28 mouse cellular contexts compared by ENCODE assay signal in genomic region chr13:34079801-34080200, GRCm38 (mm10). TPM values are rescaled to one million over a fixed set of nuclear protein-coding genes. Genes with fewer than 3 reads are reported as not detected.
A peak's percentile ranks its signal among the peaks of the same experiment; 100 is the strongest.
DNase-seq lines count a peak whose midpoint lies in the region; ATAC-seq and TF ChIP-seq lines count a peak whose summit lies in the region.
"Had no signal": no experiment of that assay in that cellular context is flagged by ENCODE, and none has a peak within 500 bp of the region (broad histone marks: within the 10 kb centered on the region; RNA-seq: fewer than 3 reads in every experiment).

No protein-coding gene starts in this region.

- H3K9me3 ChIP-seq in liver, postnatal 0 days (ENCODE audit: low read length) = no peaks in the 10 kb centered on the region
- H3K9me3 ChIP-seq in liver, embryonic 12.5 days (replicated peaks) = no peaks in the 10 kb centered on the region
- H3K9me3 ChIP-seq: forebrain, embryonic 13.5 days; hindbrain, embryonic 13.5 days; kidney, embryonic 15.5 days; liver, embryonic 15.5 days; lung, embryonic 15.5 days; midbrain, embryonic 12.5 days; neural tube, embryonic 13.5 days had no signal

- no peak overlapping the region for H3K9ac ChIP-seq in liver, postnatal 0 days (replicated peaks)
- no peak overlapping the region for H3K9ac ChIP-seq in liver, embryonic 12.5 days
- H3K9ac ChIP-seq: forebrain, embryonic 13.5 days; hindbrain, embryonic 13.5 days; kidney, embryonic 15.5 days; liver, embryonic 15.5 days; lung, embryonic 15.5 days; midbrain, embryonic 12.5 days; neural tube, embryonic 13.5 days had no signal

- peak; percentile 26 for DNase-seq in adrenal gland, postnatal 14 days
- DNase-seq in adrenal gland, adult 8-10 months = no peak
- peak; percentile 35 for DNase-seq in liver, postnatal 0 days
- DNase-seq in NIH3T3 (ENCODE audit: low read depth) = peak; percentile 63
- no peak for DNase-seq in layer of hippocampus, adult 18-20 months (ENCODE audit: low spot score in 2 of 2)
- no peak for DNase-seq in B cell, adult 2 months
- DNase-seq: cerebellum, adult 2 months; cerebellum, postnatal 14 days; gastrocnemius, postnatal 25 days; heart, adult 18-20 months; heart, postnatal 4 days; kidney, adult 11 months; kidney, postnatal 25 days; layer of hippocampus, postnatal 36 days; left cerebral cortex, postnatal 4 days; thymus, postnatal 25 days had no signal

- peak; percentile 64 for TF ChIP-seq EP300 in liver, postnatal 0 days (IDR thresholded peaks at IDR 0.05; ENCODE audit: low read depth)

- no peak overlapping the region for H3K4me3 ChIP-seq in liver, postnatal 0 days (ENCODE audit: low read depth, low read length)
- H3K4me3 ChIP-seq in liver, embryonic 12.5 days = no peak overlapping the region
- H3K4me3 ChIP-seq: forebrain, embryonic 13.5 days; hindbrain, embryonic 13.5 days; kidney, embryonic 15.5 days; layer of hippocampus, adult 2 months; liver, embryonic 15.5 days; lung, embryonic 15.5 days; midbrain, embryonic 12.5 days; neural tube, embryonic 13.5 days had no signal

- no peak overlapping the region for H3K4me2 ChIP-seq in liver, postnatal 0 days (ENCODE audit: low read depth, low read length)
- H3K4me2 ChIP-seq in liver, embryonic 12.5 days = no peak overlapping the region
- H3K4me2 ChIP-seq: forebrain, embryonic 13.5 days; heart, embryonic 11.5 days; hindbrain, embryonic 13.5 days; kidney, embryonic 15.5 days; liver, embryonic 15.5 days; lung, embryonic 15.5 days; midbrain, embryonic 12.5 days; neural tube, embryonic 13.5 days had no signal

- H3K36me3 ChIP-seq in liver, postnatal 0 days (replicated peaks; ENCODE audit: insufficient read depth, low read length) = peaks cover 7% of the 10 kb centered on the region; the same call in 1 of the 2 replicates
- peaks cover 13% of the 10 kb centered on the region for H3K36me3 ChIP-seq in liver, embryonic 12.5 days
- H3K36me3 ChIP-seq: lung, embryonic 15.5 days had no signal

- WGBS in liver, postnatal 0 days (ENCODE audit: insufficient replicate concordance) = 57% methylated on average over 3 of the region's 3 CpGs
- 75% methylated on average over 3 of the region's 3 CpGs for WGBS in liver, embryonic 12.5 days (ENCODE audit: insufficient replicate concordance)

- peak; percentile 72 for ATAC-seq in liver, postnatal 0 days
- ATAC-seq in liver, embryonic 12.5 days = no peak
- ATAC-seq: CD4-positive, CD25-positive, alpha-beta regulatory T cell, adult 4 months; forebrain, embryonic 13.5 days had no signal

- no peak for TF ChIP-seq CTCF in liver, postnatal 0 days (IDR thresholded peaks at IDR 0.05; ENCODE audit: low read depth)

- H3K4me1 ChIP-seq in liver, postnatal 0 days (ENCODE audit: insufficient read depth) = peaks cover 28% of the 10 kb centered on the region
- H3K4me1 ChIP-seq in liver, embryonic 12.5 days = peaks cover 21% of the 10 kb centered on the region

- H3K27ac ChIP-seq in liver, postnatal 0 days (ENCODE audit: low read depth) = peak overlapping the region; percentile 60; the same call in 1 of the 2 replicates
- no peak overlapping the region for H3K27ac ChIP-seq in liver, embryonic 12.5 days
- H3K27ac ChIP-seq: forebrain, embryonic 13.5 days; hindbrain, embryonic 13.5 days; kidney, embryonic 15.5 days; liver, embryonic 15.5 days; lung, embryonic 15.5 days; midbrain, embryonic 12.5 days; neural tube, embryonic 13.5 days had no signal

- H3K27me3 ChIP-seq in liver, postnatal 0 days (ENCODE audit: insufficient read depth, low read length) = no peaks in the 10 kb centered on the region
- H3K27me3 ChIP-seq in liver, embryonic 12.5 days (replicated peaks) = peaks cover 11% of the 10 kb centered on the region
- H3K27me3 ChIP-seq: forebrain, embryonic 13.5 days; hindbrain, embryonic 13.5 days; lung, embryonic 15.5 days; neural tube, embryonic 13.5 days had no signal

RNA-seq across cellular contexts. Expression of gene Tubb2a, which starts 2.0 kb away (rescaled TPM):
- 46.1 and 59.9 TPM in 2 replicates for total RNA-seq in adrenal gland, postnatal 14 days (2021)
- 10 to 100 TPM; 21.4 to 34.1 (median 28.2) TPM for total RNA-seq in adrenal gland, adult 8-10 months (2022)
- polyA plus RNA-seq in liver, postnatal 0 days (2015; fragmentation: Nextera tagmentation; extraction: Ambion mirVana) = 64.7 and 78.8 TPM in 2 replicates
- polyA plus RNA-seq in liver, embryonic 12.5 days (2016; fragmentation: Nextera tagmentation; extraction: Ambion mirVana) = 67.3 and 68.1 TPM in 2 replicates
- 100 to 1,000 TPM; 919 to 955 TPM for total RNA-seq in layer of hippocampus, adult 18-20 months (2021)

RNA-seq across cellular contexts. Expression of gene Bphl, which starts 42.4 kb away (rescaled TPM):
- 57.7 and 79.8 TPM in 2 replicates for total RNA-seq in adrenal gland, postnatal 14 days (2021)
- total RNA-seq in adrenal gland, adult 8-10 months (2022) = 100 to 1,000 TPM in 2 of 4 experiments, 10 to 100 TPM in 2; 91.3 to 124 (median 102) TPM
- 95.6 and 107 TPM in 2 replicates for polyA plus RNA-seq in liver, postnatal 0 days (2015; fragmentation: Nextera tagmentation; extraction: Ambion mirVana)
- polyA plus RNA-seq in liver, embryonic 12.5 days (2016; fragmentation: Nextera tagmentation; extraction: Ambion mirVana) = 29.2 and 29.3 TPM in 2 replicates
- total RNA-seq in layer of hippocampus, adult 18-20 months (2021) = 10 to 100 TPM; 52.0 to 56.0 TPM

RNA-seq across cellular contexts. Expression of gene Tubb2b, which starts 50.5 kb away (rescaled TPM):
- 5.5 and 22.5 TPM in 2 replicates for total RNA-seq in adrenal gland, postnatal 14 days (2021)
- total RNA-seq in adrenal gland, adult 8-10 months (2022) = 1 to 10 TPM in 3 of 4 experiments, under 1 TPM in 1; 0.81 to 3.5 (median 1.5) TPM
- polyA plus RNA-seq in liver, postnatal 0 days (2015; fragmentation: Nextera tagmentation; extraction: Ambion mirVana) = 0.28 and 0.31 TPM in 2 replicates
- polyA plus RNA-seq in liver, embryonic 12.5 days (2016; fragmentation: Nextera tagmentation; extraction: Ambion mirVana) = 1.6 and 1.9 TPM in 2 replicates
- 100 to 1,000 TPM; 192 to 215 TPM for total RNA-seq in layer of hippocampus, adult 18-20 months (2021)
- total RNA-seq: megakaryocyte progenitor cell, adult 5-6 weeks had no signal

Comparison
In these comparisons a context has a peak if more than half of its experiments do, and no peak if none do; other contexts are left out.
1. DNase-seq: peak in adrenal gland, postnatal 14 days (single experiment), liver, postnatal 0 days (single experiment) and NIH3T3 (single experiment); none in adrenal gland, adult 8-10 months (single experiment), layer of hippocampus, adult 18-20 months (0 of 2) and B cell, adult 2 months (0 of 2).
2. RNA of gene Tubb2a, which starts 2.0 kb away (total RNA-seq): 919 to 955 TPM in layer of hippocampus, adult 18-20 months; 46.1 to 59.9 TPM in adrenal gland, postnatal 14 days and 21.4 to 34.1 TPM in adrenal gland, adult 8-10 months; every median in the first group is over 10 times any median in the second.